Mouse (Mus musculus) CH12.LX (cell line): Measurements from ENCODE around the gene Rgs11. TPM values are rescaled to one million over a fixed set of nuclear protein-coding genes. Genes with fewer than 3 reads are reported as not detected.

Experiments used
- DNase-seq: peaks from one replicate; pipeline ENCODE4 v3.0.0-alpha.2; 2013; ENCODE audit errors: extremely low read depth
- H3K27ac ChIP-seq: 2 replicates; pipeline ENCODE4 v1.5.1; 2012; ENCODE audit warnings: low read depth, mild to moderate bottlenecking, control low read depth, moderate library complexity; ENCODE audit not compliant: insufficient read depth
- H3K27me3 ChIP-seq: replicated peaks from 2 replicates; pipeline ENCODE3; 2012; ENCODE audit warnings: inconsistent platforms
- H3K36me3 ChIP-seq, 2 experiments: replicated peaks in 1 of 2; 2 replicates each; pipeline versions ENCODE3 to v1.6.1; 2012; ENCODE audit warnings: inconsistent platforms in 1 of 2, low read length in 1 of 2, mild to moderate bottlenecking in 1 of 2, mixed read lengths in 1 of 2, moderate library complexity in 1 of 2; ENCODE audit not compliant: control insufficient read depth in 1 of 2, insufficient read depth in 1 of 2
- H3K4me1 ChIP-seq, 2 experiments: 2 replicates each; pipeline ENCODE4 v1.6.1; 2012; ENCODE audit warnings: inconsistent platforms in 1 of 2, moderate library complexity in 1 of 2; ENCODE audit not compliant: insufficient read depth in 2 of 2, control insufficient read depth in 1 of 2
- H3K4me2 ChIP-seq: 2 replicates; pipeline ENCODE4 v1.6.1; 2012; ENCODE audit warnings: low read depth, mild to moderate bottlenecking, control low read depth; ENCODE audit not compliant: poor library complexity, insufficient read depth, severe bottlenecking
- H3K4me3 ChIP-seq, 3 experiments: fragments of 150-350 bp in 1 of 3; sonication (generic) in 1 of 3; replicated peaks in 1 of 3; 2 replicates each; pipeline versions ENCODE3 to v1.5.1; 2011 to 2012; ENCODE audit warnings: low read depth in 2 of 3, low read length in 2 of 3, mild to moderate bottlenecking in 2 of 3, moderate library complexity in 2 of 3, control low read depth in 1 of 3, improper control_type of control experiment in 1 of 3, inconsistent platforms in 1 of 3, mixed read lengths in 1 of 3; ENCODE audit not compliant: poor library complexity in 1 of 3
- H3K79me2 ChIP-seq: replicated peaks from 2 replicates; pipeline ENCODE4 v1.6.1; 2012; ENCODE audit warnings: mild to moderate bottlenecking, moderate library complexity; ENCODE audit not compliant: control insufficient read depth, poor library complexity, insufficient read depth, severe bottlenecking; ENCODE audit errors: extremely low read depth
- H3K9ac ChIP-seq: 2 replicates; pipeline ENCODE4 v1.6.1; 2012; ENCODE audit warnings: low read depth, mild to moderate bottlenecking, control low read depth, moderate library complexity; ENCODE audit not compliant: insufficient read depth
- H3K9me3 ChIP-seq: replicated peaks from 2 replicates; pipeline ENCODE3; 2012; ENCODE audit warnings: low read length, inconsistent platforms, mixed read lengths
- CHD1 ChIP-seq: IDR thresholded peaks from 2 replicates; pipeline ENCODE4 v1.6.1; 2012; ENCODE audit warnings: low read depth, low read length, improper control_type of control experiment, inconsistent platforms
- CTCF ChIP-seq, 2 experiments: IDR thresholded peaks in 1 of 2; conservative IDR thresholded peaks in 1 of 2; 2 replicates each; pipeline ENCODE4 v1.5.1; 2011 to 2012; ENCODE audit warnings: low read depth in 2 of 2, low read length in 2 of 2, improper control_type of control experiment in 1 of 2, inconsistent platforms in 1 of 2, mild to moderate bottlenecking in 1 of 2, moderate library complexity in 1 of 2
- GABPA ChIP-seq: IDR thresholded peaks from 2 replicates; pipeline ENCODE4 v1.6.1; 2012; ENCODE audit warnings: low read depth, low read length, improper control_type of control experiment, inconsistent platforms; ENCODE audit not compliant: insufficient replicate concordance
- IRF4 ChIP-seq: IDR thresholded peaks from 2 replicates; pipeline ENCODE4 v1.6.1; 2014; ENCODE audit warnings: low read depth, mild to moderate bottlenecking, inconsistent platforms, low read length, improper control_type of control experiment
- JUND ChIP-seq: conservative IDR thresholded peaks from 2 replicates; pipeline ENCODE4 v1.6.1; 2011; ENCODE audit warnings: low read depth, low read length, improper control_type of control experiment
- KAT2A ChIP-seq: IDR thresholded peaks from 2 replicates; pipeline ENCODE4 v1.6.1; 2012; ENCODE audit warnings: low read length, improper control_type of control experiment, inconsistent platforms; ENCODE audit not compliant: insufficient replicate concordance
- MAZ ChIP-seq: IDR thresholded peaks from 2 replicates; pipeline ENCODE4 v1.6.1; 2012; ENCODE audit warnings: low read depth, mild to moderate bottlenecking, inconsistent platforms, low read length, improper control_type of control experiment, moderate library complexity
- MEF2A ChIP-seq: IDR thresholded peaks from 2 replicates; pipeline ENCODE4 v1.6.1; 2014; ENCODE audit warnings: low read depth, mild to moderate bottlenecking, inconsistent platforms, low read length, improper control_type of control experiment, borderline replicate concordance
- MXI1 ChIP-seq: IDR thresholded peaks from 2 replicates; pipeline ENCODE4 v1.6.1; 2011; ENCODE audit warnings: mild to moderate bottlenecking, low read depth, low read length, improper control_type of control experiment
- MYC ChIP-seq: IDR thresholded peaks from 2 replicates; pipeline ENCODE4 v1.6.1; 2011; ENCODE audit warnings: low read depth, mild to moderate bottlenecking, improper control_type of control experiment, low read length
- RAD21 ChIP-seq: IDR thresholded peaks from 2 replicates; pipeline ENCODE4 v1.6.1; 2011; ENCODE audit warnings: low read depth, mild to moderate bottlenecking, low read length, improper control_type of control experiment, moderate library complexity
- RCOR1 ChIP-seq: conservative IDR thresholded peaks from 2 replicates; pipeline ENCODE4 v1.6.1; 2012; ENCODE audit warnings: low read depth, mild to moderate bottlenecking, inconsistent platforms, low read length, improper control_type of control experiment
- SMC3 ChIP-seq: IDR thresholded peaks from 2 replicates; pipeline ENCODE4 v1.6.1; 2011; ENCODE audit warnings: low read depth, low read length, improper control_type of control experiment
- USF1 ChIP-seq: IDR thresholded peaks from 2 replicates; pipeline ENCODE4 v1.6.1; 2014; ENCODE audit warnings: low read depth, mild to moderate bottlenecking, inconsistent platforms, low read length, improper control_type of control experiment
- dilution Hi-C: fragments of 300-500 bp; cut with MboI; formaldehyde crosslinking; loops from 2 replicates; pipeline ENCODE4 v1.14.3; 2020; ENCODE audit warnings: low sequenced_read_pairs; ENCODE audit not compliant: extremely low pct_unique_long_range_greater_than_20kb, extremely low pct_ligation_motif_present
- in situ Hi-C: fragments of 300-500 bp; cut with MboI; formaldehyde crosslinking; loops from 3 replicates; pipeline ENCODE4 v1.14.3; 2019; ENCODE audit warnings: low sequenced_read_pairs, low pct_ligation_motif_present, low pct_unique_long_range_greater_than_20kb, mixed read lengths
- polyA plus RNA-seq: library from polyadenylated mRNA; unstranded; fragments of >175 nt; gene quantifications from 2 replicates; pipeline ENCODE4 v1.2.1, GENCODE M21; 2012; ENCODE audit warnings: low read depth; ENCODE audit not compliant: insufficient read length
- total RNA-seq, 2 experiments: library from RNA; depleted of rRNA; stranded (reverse); fragments of 300-350 nt in 1 of 2; fragments of >200 nt in 1 of 2; gene quantifications; 2 replicates each; pipeline ENCODE4 v1.2.3; 2012 to 2014

Gene Rgs11
- total and polyA plus RNA-seq, 3 experiments: 0.13 to 8.1 (median 0.40) TPM

GRCm38 (mm10) chr17:26192481-26193190 is 10.1 kb upstream of the Rgs11 start:
- Histone ChIP-seq H3K79me2 (no peaks in the 10 kb centered on the region), H3K36me3 (peaks cover 84 to 94% of the 10 kb centered on the region in 2 experiments), H3K4me2 (no peak overlapping the region), H3K9me3 (no peaks in the 10 kb centered on the region), H3K9ac (no peak overlapping the region), H3K27me3 (no peaks in the 10 kb centered on the region), H3K27ac (no peak overlapping the region), H3K4me1 (no peaks in the 10 kb centered on the region), H3K4me3 (no peak overlapping the region)
- TF ChIP-seq SMC3 (no peak), GABPA (no peak)
- dilution Hi-C loops: no loop called here
- in situ Hi-C loops: loop anchor here (5.0 kb wide), 1 partner anchor 50 kb away; the partner anchor contains the start of gene Fam234a
- DNase-seq: no peak

GRCm38 (mm10) chr17:26198892-26199291 is 3.9 kb upstream of the Rgs11 start, which contains the start of gene Pdia2:
TSS of gene Pdia2 (minus strand) at chr17:26199087.
- peaks cover 0 to 3% of the 10 kb centered on the region in 2 experiments; a peak in 1 of 4 replicates for H3K4me1 ChIP-seq
- DNase-seq: no peak
- no peaks in the 10 kb centered on the region for H3K9me3 ChIP-seq
- peaks cover 35 to 51% of the 10 kb centered on the region in 2 experiments for H3K36me3 ChIP-seq
- dilution Hi-C loops: no loop called here
- H3K9ac ChIP-seq: no peak within 1 kb of the TSS
- H3K79me2 ChIP-seq: no peaks in the 10 kb centered on the region
- H3K27ac ChIP-seq: no peak within 1 kb of the TSS
- H3K4me3 ChIP-seq: no peak within 1 kb of the TSS
- TF ChIP-seq CTCF (conservative IDR thresholded peaks at IDR 0.05 in 1 of 2, IDR thresholded peaks at IDR 0.05 in 1 of 2; ENCODE audit: low read depth in 2 of 2, low read length in 2 of 2) (no peak), MAZ (no peak), MXI1 (no peak), JUND (no peak), RCOR1 (no peak), MYC (no peak), KAT2A (no peak), MEF2A (no peak), RAD21 (no peak), USF1 (no peak), CHD1 (no peak), IRF4 (no peak)
- TF ChIP-seq, all 38 proteins: peak for 0
- Histone ChIP-seq H3K4me2 (no peak within 1 kb of the TSS), H3K27me3 (peaks cover 29% of the 10 kb centered on the region)
- in situ Hi-C loops: no loop called here
